Mouse (Mus musculus) brain, embryonic 14.5 days (tissue): ENCODE results near the gene Prl3d2. TPM values are rescaled to one million over a fixed set of nuclear protein-coding genes. Genes with fewer than 3 reads are reported as not detected.
"Not testable (repeated sequence)": the region's sequence is repeated elsewhere in the genome, so short reads cannot be mapped to it uniquely, and the experiment has no call there.

Experiments used
- DNase-seq: peaks from one replicate; pipeline ENCODE4 v3.0.0-alpha.2; 2011; ENCODE audit warnings: low read depth
- CTCF ChIP-seq: fragments of 200-500 bp; IDR thresholded peaks from 2 replicates; pipeline ENCODE4 v1.5.1; 2012; ENCODE audit warnings: inconsistent platforms, mild to moderate bottlenecking, moderate library complexity, borderline replicate concordance; ENCODE audit not compliant: insufficient read depth, insufficient read length; ENCODE audit errors: extremely low read depth
- POLR2A ChIP-seq: fragments of 200-500 bp; IDR thresholded peaks from 2 replicates; pipeline ENCODE4 v1.6.1; 2012; ENCODE audit warnings: mild to moderate bottlenecking, inconsistent platforms, borderline replicate concordance; ENCODE audit not compliant: poor library complexity, insufficient read depth, insufficient read length, severe bottlenecking; ENCODE audit errors: extremely low read depth
- polyA plus RNA-seq: library from polyadenylated mRNA; depleted of rRNA; stranded (reverse); fragments of >200 nt; gene quantifications from 2 replicates; pipeline ENCODE4 v1.2.3, GENCODE M21; 2012; rRNA removed

The Prl3d2 gene
- not detected in 2 replicates for polyA plus RNA-seq

GRCm38 (mm10) chr13:27121398-27121797 lies at the start of gene Prl3d2:
TSS of gene Prl3d2 (plus strand) at chr13:27121698.
- not testable (repeated sequence) for DNase-seq

DNA sequence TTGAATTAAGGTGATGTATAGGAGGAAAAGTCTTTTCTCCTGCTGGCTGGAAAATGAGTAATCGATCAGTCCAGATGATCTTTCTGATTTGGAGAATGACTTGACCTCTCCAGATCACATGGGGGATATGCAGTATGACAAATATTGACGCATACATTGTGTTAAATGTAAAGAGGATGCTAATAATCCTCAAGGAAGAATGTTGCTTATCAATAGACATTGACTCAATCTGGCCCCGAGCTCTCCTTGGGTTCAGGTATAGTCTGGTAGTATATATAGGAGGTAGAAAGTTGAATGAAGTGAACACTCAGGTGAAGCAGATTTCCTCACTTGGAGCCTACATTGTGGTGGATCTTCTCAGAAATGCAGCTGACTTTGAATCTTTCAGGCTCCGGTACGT lies 27.6 kb upstream of the Prl3d2 start, which contains the start of gene Prl3d1:
Gene Prl3d1 (plus strand): TSS at position 301 of the 400 bp plus-strand sequence.
- not testable (repeated sequence) for DNase-seq

GRCm38 (mm10) chr13:27148264-27148663 lies 26.8 kb downstream of the Prl3d2 start:
- no peak for TF ChIP-seq POLR2A
- TF ChIP-seq CTCF, result no peak
- DNase-seq, result no peak

GRCm38 (mm10) chr13:27156490-27156889 lies 35.0 kb downstream of the Prl3d2 start, which contains the start of gene Prl3d3:
TSS of gene Prl3d3 (plus strand) at chr13:27156790.
- DNase-seq, result not testable (repeated sequence)

Other genes starting within 250 kb of the Prl3d2 start
- gene Prl, start 64.1 kb upstream of the Prl3d2 start, polyA plus RNA-seq, result not detected in 2 replicates
- not detected in 2 replicates for gene Prl3d1, start 27.5 kb upstream of the Prl3d2 start, polyA plus RNA-seq
- not detected in 2 replicates for gene Prl3d3, start 35.1 kb downstream of the Prl3d2 start, polyA plus RNA-seq
- not detected in 2 replicates for gene Prl3c1, start 75.0 kb downstream of the Prl3d2 start, polyA plus RNA-seq
- gene Prl3b1, start 120.1 kb downstream of the Prl3d2 start, polyA plus RNA-seq, result 1.3 and 3.2 TPM in 2 replicates
- not detected in 2 replicates for gene Prl3a1, start 137.7 kb downstream of the Prl3d2 start, polyA plus RNA-seq
- 0.14 TPM in 1 of 2 replicates, not detected in the other for gene Prl6a1, start 190.9 kb downstream of the Prl3d2 start, polyA plus RNA-seq
- 0.13 TPM in 1 of 2 replicates, not detected in the other for gene Prl8a2, start 224.0 kb downstream of the Prl3d2 start, polyA plus RNA-seq